Mouse (Mus musculus) macrophage (primary cell): ENCODE measurements around the gene Cpa5. TPM values are rescaled to one million over a fixed set of nuclear protein-coding genes. Genes with fewer than 3 reads are reported as not detected.

ENCODE experiments used
- H3K27ac ChIP-seq: fragments of 350-480 bp; formaldehyde crosslinking; 2 replicates; pipeline ENCODE4 v1.9.0; 2021
- H3K36me3 ChIP-seq: fragments of 350-480 bp; formaldehyde crosslinking; 2 replicates; pipeline ENCODE4 v1.9.0; 2021; ENCODE audit errors: inconsistent target
- H3K4me3 ChIP-seq: fragments of 350-480 bp; formaldehyde crosslinking; 2 replicates; pipeline ENCODE4 v1.9.0; 2021; ENCODE audit errors: inconsistent target
- H3K79me2 ChIP-seq: fragments of 350-480 bp; formaldehyde crosslinking; 2 replicates; pipeline ENCODE4 v1.9.0; 2021; ENCODE audit errors: inconsistent target
- WGBS: methylation state at CpG from one replicate; pipeline ENCODE4 v1.1.7; 2026; ENCODE audit warnings: inconsistent platforms; ENCODE audit not compliant: missing documents; 5-methylcytosine and 5-hydroxymethylcytosine counted together
- polyA plus RNA-seq: library from polyadenylated mRNA; stranded (reverse); fragments of 250-400 nt; gene quantifications from 3 replicates; pipeline ENCODE4 v1.2.4, GENCODE M21; 2018; ENCODE audit warnings: inconsistent platforms

Cpa5 gene
- polyA plus RNA-seq, 1 experiment from 2014 or later: not detected

DNA sequence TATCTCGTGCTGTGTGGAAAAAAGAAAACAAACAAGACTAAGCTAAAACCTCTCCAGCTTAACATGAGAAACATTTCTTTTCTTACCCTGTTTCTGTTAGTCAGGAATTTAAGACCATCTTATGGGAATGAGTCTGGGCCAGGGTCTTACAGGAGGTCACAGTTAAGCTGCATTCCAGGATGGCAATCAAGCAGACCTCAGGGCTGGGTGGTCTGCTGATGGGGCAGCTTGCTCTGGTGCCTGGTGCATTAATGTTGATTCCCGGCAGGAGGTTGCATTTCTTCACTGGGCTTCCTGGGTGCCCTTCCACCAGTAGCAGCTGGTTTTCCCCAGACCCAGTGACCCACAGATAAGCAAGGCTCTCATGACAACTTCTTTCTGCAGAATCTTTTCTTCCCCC lies 21.0 kb upstream of the Cpa5 start:
- H3K79me2 ChIP-seq: no peaks in the 10 kb centered on the region
- H3K27ac ChIP-seq: no peak overlapping the region
- H3K36me3 ChIP-seq: no peaks in the 10 kb centered on the region
- 77% methylated on average over 2 of the region's 2 CpGs for WGBS
- no peak overlapping the region for H3K4me3 ChIP-seq

DNA sequence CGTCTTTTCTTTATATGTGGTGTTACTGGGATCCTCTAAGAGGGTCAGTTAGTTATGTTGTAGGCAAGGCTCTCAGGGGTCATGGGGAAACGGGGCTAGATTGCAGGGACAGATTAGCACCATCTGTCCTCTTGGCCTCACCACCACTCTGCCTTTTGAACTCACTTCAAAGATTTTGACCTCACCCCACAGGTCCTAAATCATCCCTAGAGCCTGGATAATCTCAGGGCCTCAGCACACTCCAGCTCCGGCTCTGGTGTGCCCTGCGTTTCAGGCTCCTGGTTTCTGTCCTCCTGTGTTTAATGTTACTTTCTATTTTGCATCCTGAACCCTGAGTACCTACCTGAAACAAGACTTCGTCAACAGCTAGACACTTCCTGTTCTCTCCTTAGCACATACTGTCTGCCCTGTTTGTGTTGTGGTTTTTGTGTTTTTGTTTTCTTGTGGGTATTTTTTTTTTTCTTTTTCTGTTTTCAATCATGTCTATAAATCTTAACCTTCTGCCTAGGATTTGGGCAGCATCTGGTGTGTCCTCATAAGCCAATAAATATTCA lies 18.9 kb upstream of the Cpa5 start:
- WGBS: 65% methylated on average over 5 of the region's 5 CpGs
- H3K27ac ChIP-seq: no peak overlapping the region
- no peaks in the 10 kb centered on the region for H3K79me2 ChIP-seq
- no peaks in the 10 kb centered on the region for H3K36me3 ChIP-seq
- no peak overlapping the region for H3K4me3 ChIP-seq

DNA sequence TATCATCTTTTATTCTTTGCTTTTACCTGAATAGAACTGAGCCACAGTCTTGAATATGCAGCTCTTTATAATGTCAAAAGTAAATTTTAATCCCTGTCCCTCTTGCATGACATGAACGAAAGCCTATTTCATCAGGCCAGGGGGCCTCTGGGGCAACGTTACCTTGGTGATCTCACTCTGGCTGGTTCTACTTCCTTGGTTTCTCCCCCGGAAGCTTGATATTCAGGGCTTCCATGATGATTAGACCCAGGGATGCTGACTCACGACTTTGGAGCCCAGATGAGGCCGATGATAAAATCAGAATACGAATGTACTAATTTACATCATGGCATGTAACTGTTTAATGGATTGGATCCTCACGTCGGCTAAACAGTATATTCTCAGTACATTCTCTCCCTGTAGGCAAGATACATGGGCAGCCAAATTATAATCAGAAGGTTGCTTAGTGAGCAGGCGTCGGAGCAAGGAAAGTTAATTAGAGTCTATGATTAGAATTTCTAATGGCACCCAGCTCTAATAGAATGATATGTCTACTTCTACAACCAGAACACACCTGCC lies 18.3 kb upstream of the Cpa5 start:
- H3K79me2 ChIP-seq: no peaks in the 10 kb centered on the region
- 72% methylated on average over 10 of the region's 10 CpGs for WGBS
- no peak overlapping the region for H3K27ac ChIP-seq
- no peak overlapping the region for H3K4me3 ChIP-seq
- H3K36me3 ChIP-seq: no peaks in the 10 kb centered on the region

DNA sequence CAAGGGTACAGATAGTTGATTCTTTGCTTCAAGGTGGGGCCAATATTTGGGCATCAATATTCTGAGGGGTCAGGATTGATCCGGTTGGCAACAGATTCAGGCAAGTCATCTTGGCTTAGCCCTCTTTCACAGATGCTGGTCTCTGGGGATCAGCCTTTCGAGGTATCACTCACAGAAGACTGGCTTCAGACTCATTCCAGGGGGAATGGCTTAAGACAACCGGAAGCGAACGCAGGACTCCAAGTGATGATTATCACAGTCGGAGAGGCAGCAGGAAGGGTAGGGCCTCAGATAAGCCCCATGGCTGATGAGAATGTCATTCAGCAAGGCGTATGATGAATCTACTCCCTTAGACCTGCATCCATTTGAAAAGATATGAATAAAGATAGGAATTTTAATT lies 16.4 kb upstream of the Cpa5 start:
- Histone ChIP-seq H3K36me3 (no peaks in the 10 kb centered on the region), H3K4me3 (no peak overlapping the region), H3K79me2 (no peaks in the 10 kb centered on the region), H3K27ac (no peak overlapping the region)
- 95% methylated on average over 7 of the region's 7 CpGs for WGBS

DNA sequence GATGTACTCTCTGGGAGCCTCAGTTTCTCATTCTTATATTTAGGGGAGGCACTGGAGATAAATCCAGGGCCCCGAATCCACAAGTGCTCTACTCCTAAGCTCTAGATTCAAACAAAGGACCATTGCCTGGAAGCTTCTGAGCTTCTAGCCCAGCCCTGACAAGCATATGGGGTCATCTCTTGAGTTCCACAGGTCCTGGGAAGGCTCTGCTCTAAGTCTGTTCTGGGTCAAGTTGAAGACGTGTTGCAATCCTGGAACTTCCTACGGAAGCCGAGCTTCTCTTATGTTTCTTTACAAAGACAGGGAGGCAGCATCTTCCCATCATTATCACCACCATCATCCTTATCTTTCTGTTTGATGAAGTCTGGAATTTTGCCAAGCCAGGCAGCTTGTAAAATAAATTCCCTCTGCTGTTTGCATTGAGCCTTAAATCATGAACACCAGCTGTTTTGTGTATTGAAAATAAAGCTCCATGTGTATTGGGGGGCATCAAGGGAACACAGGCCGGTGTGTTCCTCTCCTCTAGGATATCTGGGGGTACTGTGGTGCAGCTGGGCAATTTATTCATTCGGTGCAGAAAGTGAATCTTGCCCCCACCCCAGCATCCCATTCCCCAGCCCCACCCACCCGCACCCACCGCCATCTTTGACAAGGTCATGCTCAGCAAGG lies 14.4 kb upstream of the Cpa5 start:
- 97% methylated on average over 6 of the region's 8 CpGs for WGBS
- Histone ChIP-seq H3K4me3 (no peak overlapping the region), H3K79me2 (no peaks in the 10 kb centered on the region), H3K27ac (no peak overlapping the region), H3K36me3 (no peaks in the 10 kb centered on the region)

DNA sequence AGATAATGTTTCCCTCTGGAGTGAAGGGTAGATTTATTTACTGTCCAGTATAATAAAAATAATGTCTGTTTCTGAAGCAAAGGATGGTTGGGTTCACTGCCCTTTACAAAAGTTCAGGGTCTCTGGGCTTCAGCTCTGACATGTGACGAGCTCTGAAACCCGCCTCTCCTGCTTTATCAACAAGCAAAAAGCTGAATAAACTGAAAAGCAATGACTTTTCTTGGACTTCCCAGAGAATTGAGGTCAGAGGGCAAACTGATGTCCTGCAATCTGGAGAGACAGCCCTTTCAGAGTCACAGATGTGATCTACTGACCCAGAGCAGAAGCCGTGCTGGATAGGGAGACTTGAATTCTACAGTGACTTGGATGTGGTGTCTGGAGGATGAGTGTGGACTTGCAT lies 10.8 kb upstream of the Cpa5 start:
- no peak overlapping the region for H3K27ac ChIP-seq
- no peak overlapping the region for H3K4me3 ChIP-seq
- H3K36me3 ChIP-seq: no peaks in the 10 kb centered on the region
- H3K79me2 ChIP-seq: no peaks in the 10 kb centered on the region
- WGBS: 89% methylated on average over 3 of the region's 3 CpGs

DNA sequence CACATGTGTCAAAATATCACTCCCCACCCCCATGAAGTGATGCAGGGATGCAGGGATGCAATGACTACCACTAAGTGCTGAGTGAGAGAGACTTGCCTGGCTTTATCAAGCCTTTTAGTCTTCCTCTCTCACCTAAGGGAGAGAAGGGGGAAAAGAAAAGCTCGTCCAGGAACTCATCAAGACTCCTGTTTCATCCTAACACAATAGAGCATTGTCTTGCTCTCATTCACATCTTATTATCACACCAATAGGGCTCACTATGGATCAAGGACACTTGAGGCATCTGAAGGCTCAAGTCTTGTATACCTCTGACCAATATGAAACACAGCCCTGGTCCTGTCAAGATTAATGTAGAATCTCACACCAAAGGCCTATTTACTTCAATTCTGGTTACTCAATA lies 9.8 kb upstream of the Cpa5 start:
- 83% methylated on average over 1 of the region's 1 CpGs for WGBS

DNA sequence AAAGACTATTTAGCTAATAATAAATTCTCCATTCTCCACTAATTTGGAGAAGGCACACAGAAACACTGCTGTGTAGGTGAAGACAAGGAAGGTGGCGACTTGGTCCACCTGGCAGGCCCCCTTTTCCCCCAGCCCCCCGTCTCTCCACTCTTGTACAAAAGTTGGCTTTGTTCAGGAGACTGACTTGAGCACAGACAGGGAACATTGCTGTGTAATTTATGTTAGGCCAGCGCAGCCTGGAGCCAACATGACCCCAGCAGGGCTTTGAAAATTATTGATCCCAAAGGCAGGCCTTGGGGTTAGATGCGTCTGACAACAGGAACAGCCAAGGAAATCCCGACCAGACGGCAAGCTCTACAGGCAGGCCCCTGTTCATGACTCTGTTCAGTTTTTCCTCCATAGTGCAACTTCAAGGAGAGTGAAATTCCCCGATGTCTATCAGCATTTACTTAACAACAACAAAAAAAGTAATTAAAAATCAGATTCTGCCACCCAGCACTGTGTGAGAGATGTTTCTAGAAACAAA lies 6.4 kb upstream of the Cpa5 start:
- 93% methylated on average over 7 of the region's 7 CpGs for WGBS
- no peak overlapping the region for H3K27ac ChIP-seq
- no peak overlapping the region for H3K4me3 ChIP-seq
- H3K79me2 ChIP-seq: no peaks in the 10 kb centered on the region
- H3K36me3 ChIP-seq: no peaks in the 10 kb centered on the region

More for the DNA sequence above, 9.8 kb upstream of the Cpa5 start:
- Histone ChIP-seq H3K27ac (no peak overlapping the region), H3K36me3 (no peaks in the 10 kb centered on the region), H3K4me3 (no peak overlapping the region), H3K79me2 (no peaks in the 10 kb centered on the region)

DNA sequence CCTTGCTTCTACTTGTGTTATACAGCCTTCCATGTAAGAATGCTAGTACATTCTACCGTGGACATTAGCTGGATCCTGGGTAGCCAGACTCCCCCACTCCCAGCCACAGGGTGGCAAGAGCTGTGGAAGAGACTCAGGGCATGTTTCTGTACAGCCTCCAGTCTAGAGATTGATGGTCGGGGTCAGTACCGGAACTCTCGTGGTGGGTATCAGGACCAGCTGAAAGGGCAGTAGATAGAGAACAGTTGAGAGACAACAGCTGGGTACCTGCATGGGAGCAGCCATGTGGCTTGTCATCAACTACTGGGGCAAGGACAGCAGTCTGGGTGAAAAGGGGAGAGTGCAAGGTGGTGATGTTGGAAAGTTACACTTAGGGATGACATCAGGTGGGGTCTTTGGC lies 5.7 kb upstream of the Cpa5 start:
- no peak overlapping the region for H3K4me3 ChIP-seq
- H3K36me3 ChIP-seq: no peaks in the 10 kb centered on the region
- H3K79me2 ChIP-seq: no peaks in the 10 kb centered on the region
- WGBS: 85% methylated on average over 4 of the region's 4 CpGs
- no peak overlapping the region for H3K27ac ChIP-seq

DNA sequence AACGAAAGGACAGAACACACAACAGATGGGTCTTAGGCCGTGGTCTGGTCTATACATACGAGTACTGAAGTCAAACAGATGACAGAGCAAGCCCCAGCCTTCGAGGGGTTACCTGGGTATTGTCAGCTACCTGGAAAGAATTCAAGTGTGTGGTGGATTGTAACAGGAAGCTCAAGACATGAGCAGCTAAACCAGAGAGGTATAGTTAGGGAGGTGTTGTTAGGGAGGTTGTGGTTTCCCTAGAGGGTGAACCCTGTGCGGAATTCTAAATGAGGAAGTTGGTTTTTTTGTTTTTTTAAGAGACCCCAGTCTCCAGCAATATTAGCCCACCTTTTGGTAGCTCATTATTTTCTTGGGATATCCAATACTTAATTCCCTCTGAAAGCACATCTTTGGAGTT lies 5.1 kb upstream of the Cpa5 start:
- H3K79me2 ChIP-seq: no peaks in the 10 kb centered on the region
- H3K4me3 ChIP-seq: no peak overlapping the region
- no peaks in the 10 kb centered on the region for H3K36me3 ChIP-seq
- no peak overlapping the region for H3K27ac ChIP-seq
- WGBS: 5% methylated on average over 5 of the region's 5 CpGs

DNA sequence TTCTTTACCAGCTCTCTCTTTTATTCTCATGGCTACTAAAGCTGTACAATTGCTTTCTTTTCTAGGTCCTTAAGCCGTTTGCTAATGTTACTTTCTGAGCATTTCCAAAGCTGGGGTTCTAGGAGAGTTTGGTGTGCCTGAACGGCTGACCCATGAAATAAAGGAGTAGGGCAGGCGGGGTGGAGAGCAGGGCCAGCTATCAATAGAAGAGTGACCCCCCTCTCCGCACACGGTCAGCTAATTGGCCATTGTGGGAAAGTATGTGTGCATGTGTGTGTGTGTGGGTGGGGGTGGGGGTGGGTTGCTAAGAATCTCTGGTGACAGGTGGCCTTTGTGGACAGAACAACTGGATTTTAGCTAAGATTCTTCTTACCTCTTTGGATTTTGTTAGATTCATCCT lies 402 bp downstream of the Cpa5 start:
- H3K4me3 ChIP-seq: no peak overlapping the region
- 92% methylated on average over 5 of the region's 5 CpGs for WGBS
- no peaks in the 10 kb centered on the region for H3K36me3 ChIP-seq

DNA sequence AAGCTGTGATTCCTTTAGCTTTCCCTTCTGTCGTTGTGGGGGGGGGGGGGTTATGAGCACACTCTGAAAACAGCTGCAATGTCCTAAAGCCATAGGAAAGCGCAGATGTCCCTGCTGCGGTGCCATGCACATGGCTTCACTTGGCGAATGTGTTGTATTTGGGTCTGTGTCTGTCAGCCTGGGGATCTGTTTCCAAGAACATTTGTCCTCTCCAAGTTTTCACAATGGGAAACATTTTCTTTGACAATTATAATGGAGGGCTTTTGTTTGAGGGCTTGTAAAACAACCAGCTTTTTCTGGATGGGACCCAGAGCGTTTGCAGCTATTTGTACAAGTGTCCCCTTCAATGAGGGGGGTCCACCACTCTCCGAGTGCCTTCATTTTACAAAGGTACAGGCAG lies 3.4 kb downstream of the Cpa5 start:
- no peak overlapping the region for H3K27ac ChIP-seq
- no peak overlapping the region for H3K4me3 ChIP-seq
- H3K79me2 ChIP-seq: no peaks in the 10 kb centered on the region
- WGBS: 90% methylated on average over 6 of the region's 6 CpGs
- no peaks in the 10 kb centered on the region for H3K36me3 ChIP-seq

More for the DNA sequence above, 402 bp downstream of the Cpa5 start:
- Histone ChIP-seq H3K79me2 (no peaks in the 10 kb centered on the region), H3K27ac (no peak overlapping the region)

DNA sequence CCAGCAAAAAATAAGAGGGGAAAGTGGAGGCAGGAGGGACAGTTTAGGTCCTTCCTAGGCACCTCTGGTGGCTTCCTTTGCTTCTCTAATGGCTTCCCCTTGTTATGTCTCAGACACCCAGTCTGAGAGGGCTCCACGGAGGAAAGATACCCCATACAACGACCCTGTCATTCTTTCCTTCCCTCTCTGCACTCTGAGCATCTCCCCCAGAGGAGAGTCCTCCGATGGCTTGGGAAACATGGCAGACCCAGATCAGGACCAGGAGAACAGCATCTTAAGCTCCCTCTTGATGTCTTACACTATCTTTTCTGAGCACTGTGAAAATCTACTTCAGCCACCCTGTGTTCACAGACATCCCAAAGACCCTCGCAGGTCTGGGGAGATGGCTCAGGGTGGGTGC lies 4.9 kb downstream of the Cpa5 start:
- H3K4me3 ChIP-seq: no peak overlapping the region
- no peak overlapping the region for H3K27ac ChIP-seq
- WGBS: 46% methylated on average over 4 of the region's 4 CpGs

DNA sequence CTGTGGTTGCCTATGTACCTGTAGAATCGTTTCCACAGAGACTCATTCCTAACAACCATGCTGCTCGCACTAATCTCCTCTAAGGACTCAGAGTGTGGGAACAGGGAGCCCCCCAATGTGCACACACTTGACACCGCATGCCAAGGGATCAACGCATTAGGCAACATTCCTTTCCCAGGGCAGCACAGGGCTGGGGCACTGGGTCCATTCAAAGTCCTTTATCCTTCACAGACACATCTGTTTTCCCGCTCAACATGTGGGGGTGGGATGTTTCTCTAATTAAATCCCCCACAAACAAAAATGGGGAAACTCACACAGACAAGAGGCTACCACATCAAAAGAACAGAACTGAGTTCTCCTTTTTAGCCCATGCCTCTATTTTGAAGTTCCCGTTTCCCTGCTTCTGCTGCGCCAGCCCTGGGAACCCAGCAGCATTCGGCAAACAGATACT lies 5.7 kb downstream of the Cpa5 start:
- Histone ChIP-seq H3K36me3 (no peaks in the 10 kb centered on the region), H3K4me3 (no peak overlapping the region), H3K79me2 (no peaks in the 10 kb centered on the region), H3K27ac (no peak overlapping the region)
- WGBS: under 1% methylated on average over 8 of the region's 8 CpGs

More for the DNA sequence above, 4.9 kb downstream of the Cpa5 start:
- Histone ChIP-seq H3K79me2 (no peaks in the 10 kb centered on the region), H3K36me3 (no peaks in the 10 kb centered on the region)
